Mouse (Mus musculus): ENCODE measurements at regions not wholly inside any gene's neighbourhood (a gene's known extent, or its start where the extent isn't known, plus 50 kb on each side); places are given as distances from the start of the nearest gene placed in this dataset.

GRCm38 (mm10) chr3:80204821-80205220 lies 320.5 kb downstream of the Fam198b start:
- WGBS, result 35% methylated on average over 1 of the region's 1 CpGs
- Histone ChIP-seq H3K9ac (no peak overlapping the region), H3K27me3 (no peaks in the 10 kb centered on the region), H3K9me3 (no peaks in the 10 kb centered on the region), H3K27ac (replicated peaks) (no peak overlapping the region), H3K4me1 (replicated peaks) (peaks cover 2% of the 10 kb centered on the region; the same call in 1 of the 2 replicates), H3K4me2 (no peak overlapping the region), H3K4me3 (no peak overlapping the region), H3K36me3 (no peaks in the 10 kb centered on the region)
- ATAC-seq (ENCODE audit: low FRiP score, low read depth), result no peak

- Histone ChIP-seq H3K4me2 (no peak overlapping the region), H3K4me1 (replicated peaks) (peaks cover 2% of the 10 kb centered on the region; the same call in 1 of the 2 replicates), H3K9ac (no peak overlapping the region), H3K9me3 (no peaks in the 10 kb centered on the region), H3K27ac (replicated peaks) (no peak overlapping the region), H3K4me3 (no peak overlapping the region), H3K27me3 (no peaks in the 10 kb centered on the region), H3K36me3 (no peaks in the 10 kb centered on the region)
- 44% methylated on average over 6 of the region's 6 CpGs for WGBS
- no peak for ATAC-seq (ENCODE audit: low FRiP score, low read depth)
These were observed 321.0 kb downstream of the Fam198b start for GRCm38 (mm10) chr3:80205351-80205750.

- no peak overlapping the region for H3K4me2 ChIP-seq
- H3K4me1 ChIP-seq (replicated peaks), result peaks cover 2% of the 10 kb centered on the region
- 0 out of 2 replicates have a peak overlapping the region, but pooled peaks have one; percentile 53 for H3K27ac ChIP-seq (replicated peaks)
- 2% methylated on average over 1 of the region's 1 CpGs for WGBS
- ATAC-seq (ENCODE audit: low FRiP score, low read depth), result 0 out of 2 replicates have a peak, but pooled peaks have one; percentile 56
- H3K9me3 ChIP-seq, result no peaks in the 10 kb centered on the region
- no peak overlapping the region for H3K9ac ChIP-seq
- H3K4me3 ChIP-seq, result no peak overlapping the region
- no peaks in the 10 kb centered on the region for H3K27me3 ChIP-seq
- no peaks in the 10 kb centered on the region for H3K36me3 ChIP-seq
These were observed 322.7 kb downstream of the Fam198b start for GRCm38 (mm10) chr3:80207022-80207421.

GRCm38 (mm10) chr3:80208028-80208427 lies 323.7 kb downstream of the Fam198b start:
- H3K9me3 ChIP-seq, result no peaks in the 10 kb centered on the region
- no peak overlapping the region for H3K4me3 ChIP-seq
- no peak overlapping the region for H3K4me2 ChIP-seq
- H3K4me1 ChIP-seq (replicated peaks), result peaks cover 2% of the 10 kb centered on the region
- peak overlapping the region; percentile 10; the same call in 1 of the 2 replicates for H3K27ac ChIP-seq (replicated peaks)
- no peak for ATAC-seq (ENCODE audit: low FRiP score, low read depth)
- H3K36me3 ChIP-seq, result no peaks in the 10 kb centered on the region
- no peaks in the 10 kb centered on the region for H3K27me3 ChIP-seq
- H3K9ac ChIP-seq, result no peak overlapping the region
- WGBS, result 88% methylated on average over 2 of the region's 2 CpGs

GRCm38 (mm10) chr3:80209596-80209995 lies 325.3 kb downstream of the Fam198b start:
- Histone ChIP-seq H3K4me1 (replicated peaks) (peaks cover 2% of the 10 kb centered on the region), H3K27ac (replicated peaks) (no peak overlapping the region), H3K9me3 (no peaks in the 10 kb centered on the region), H3K4me3 (no peak overlapping the region), H3K9ac (no peak overlapping the region), H3K4me2 (no peak overlapping the region), H3K36me3 (no peaks in the 10 kb centered on the region), H3K27me3 (no peaks in the 10 kb centered on the region)
- no peak for ATAC-seq (ENCODE audit: low FRiP score, low read depth)

GRCm38 (mm10) chr3:80211323-80212109 lies 327.2 kb downstream of the Fam198b start:
- ATAC-seq (ENCODE audit: low FRiP score, low read depth), result peak; percentile 45; the same call in 1 of the 2 replicates
- no peak overlapping the region for H3K4me2 ChIP-seq
- no peak overlapping the region for H3K9ac ChIP-seq
- H3K27ac ChIP-seq (replicated peaks), result peak overlapping the region; percentile 42; the same call in 1 of the 2 replicates
- no peaks in the 10 kb centered on the region for H3K27me3 ChIP-seq
- H3K4me3 ChIP-seq, result no peak overlapping the region
- WGBS, result 50% methylated on average over 3 of the region's 3 CpGs
- no peaks in the 10 kb centered on the region for H3K36me3 ChIP-seq
- H3K4me1 ChIP-seq (replicated peaks), result peaks cover 2% of the 10 kb centered on the region
- H3K9me3 ChIP-seq, result no peaks in the 10 kb centered on the region

GRCm38 (mm10) chr3:80248611-80249010 lies 364.3 kb downstream of the Fam198b start:
- no peak overlapping the region for H3K27ac ChIP-seq (replicated peaks)
- no peak for ATAC-seq (ENCODE audit: low FRiP score, low read depth)
- H3K9ac ChIP-seq, result no peak overlapping the region
- 47% methylated on average over 5 of the region's 5 CpGs for WGBS
- H3K9me3 ChIP-seq, result no peaks in the 10 kb centered on the region
- no peak overlapping the region for H3K4me2 ChIP-seq
- H3K4me3 ChIP-seq, result no peak overlapping the region
- no peaks in the 10 kb centered on the region for H3K4me1 ChIP-seq (replicated peaks)
- no peaks in the 10 kb centered on the region for H3K36me3 ChIP-seq
- H3K27me3 ChIP-seq, result no peaks in the 10 kb centered on the region

GRCm38 (mm10) chr3:80249974-80250373 lies 365.6 kb downstream of the Fam198b start:
- ATAC-seq (ENCODE audit: low FRiP score, low read depth), result no peak
- 80% methylated on average over 3 of the region's 3 CpGs for WGBS
- Histone ChIP-seq H3K4me3 (no peak overlapping the region), H3K4me2 (no peak overlapping the region), H3K27ac (replicated peaks) (no peak overlapping the region), H3K36me3 (no peaks in the 10 kb centered on the region), H3K27me3 (no peaks in the 10 kb centered on the region), H3K9ac (no peak overlapping the region), H3K9me3 (no peaks in the 10 kb centered on the region), H3K4me1 (replicated peaks) (no peaks in the 10 kb centered on the region)

- no peak overlapping the region for H3K27ac ChIP-seq (replicated peaks)
- no peak overlapping the region for H3K9ac ChIP-seq
- ATAC-seq (ENCODE audit: low FRiP score, low read depth), result no peak
- H3K27me3 ChIP-seq, result no peaks in the 10 kb centered on the region
- no peak overlapping the region for H3K4me3 ChIP-seq
- no peaks in the 10 kb centered on the region for H3K4me1 ChIP-seq (replicated peaks)
- WGBS, result 92% methylated on average over 3 of the region's 3 CpGs
- no peaks in the 10 kb centered on the region for H3K36me3 ChIP-seq
- H3K9me3 ChIP-seq, result no peaks in the 10 kb centered on the region
- H3K4me2 ChIP-seq, result no peak overlapping the region
These were observed 371.0 kb downstream of the Fam198b start for GRCm38 (mm10) chr3:80255304-80255703.

GRCm38 (mm10) chr3:80256383-80256782 lies 372.1 kb downstream of the Fam198b start:
- H3K9me3 ChIP-seq, result no peaks in the 10 kb centered on the region
- no peak for ATAC-seq (ENCODE audit: low FRiP score, low read depth)
- H3K36me3 ChIP-seq, result no peaks in the 10 kb centered on the region
- H3K27me3 ChIP-seq, result no peaks in the 10 kb centered on the region
- no peak overlapping the region for H3K4me3 ChIP-seq
- H3K27ac ChIP-seq (replicated peaks), result no peak overlapping the region
- no peaks in the 10 kb centered on the region for H3K4me1 ChIP-seq (replicated peaks)
- no peak overlapping the region for H3K9ac ChIP-seq
- WGBS, result 74% methylated on average over 3 of the region's 3 CpGs
- H3K4me2 ChIP-seq, result no peak overlapping the region

- Histone ChIP-seq H3K27ac (replicated peaks) (no peak overlapping the region), H3K36me3 (no peaks in the 10 kb centered on the region), H3K9me3 (no peaks in the 10 kb centered on the region; the same call in 1 of the 2 replicates), H3K4me1 (replicated peaks) (no peaks in the 10 kb centered on the region), H3K9ac (no peak overlapping the region), H3K4me2 (no peak overlapping the region), H3K4me3 (no peak overlapping the region), H3K27me3 (no peaks in the 10 kb centered on the region)
- ATAC-seq (ENCODE audit: low FRiP score, low read depth), result no peak
- 50% methylated on average over 2 of the region's 2 CpGs for WGBS
These were observed 378.8 kb downstream of the Fam198b start for GRCm38 (mm10) chr3:80263095-80263494.

GRCm38 (mm10) chr3:80284656-80285055 lies 400.3 kb downstream of the Fam198b start:
- Histone ChIP-seq H3K27ac (replicated peaks) (no peak overlapping the region), H3K36me3 (no peaks in the 10 kb centered on the region), H3K4me3 (no peak overlapping the region), H3K4me1 (replicated peaks) (no peaks in the 10 kb centered on the region), H3K4me2 (no peak overlapping the region), H3K9me3 (no peaks in the 10 kb centered on the region), H3K9ac (no peak overlapping the region), H3K27me3 (no peaks in the 10 kb centered on the region)
- ATAC-seq (ENCODE audit: low FRiP score, low read depth), result no peak
- 88% methylated on average over 1 of the region's 1 CpGs for WGBS

GRCm38 (mm10) chr3:80285246-80285645 lies 400.9 kb downstream of the Fam198b start:
- H3K9me3 ChIP-seq, result no peaks in the 10 kb centered on the region
- WGBS, result 89% methylated on average over 3 of the region's 3 CpGs
- no peak overlapping the region for H3K9ac ChIP-seq
- ATAC-seq (ENCODE audit: low FRiP score, low read depth), result no peak
- no peaks in the 10 kb centered on the region for H3K4me1 ChIP-seq (replicated peaks)
- no peak overlapping the region for H3K27ac ChIP-seq (replicated peaks)
- H3K4me3 ChIP-seq, result no peak overlapping the region
- no peaks in the 10 kb centered on the region for H3K36me3 ChIP-seq
- no peak overlapping the region for H3K4me2 ChIP-seq
- H3K27me3 ChIP-seq, result no peaks in the 10 kb centered on the region

All from hindbrain, embryonic 15.5 days (tissue).